Mouse (Mus musculus): ENCODE data around the gene Mpp5. TPM values are rescaled to one million over a fixed set of nuclear protein-coding genes. Genes with fewer than 3 reads are reported as not detected.

Gene Mpp5
- 10 to 100 TPM; 15.4 to 22.9 TPM for total RNA-seq (2021)
- long read RNA-seq, experiment 1, full-length matches to known transcripts = 5 of 22 reads
- long read RNA-seq, experiment 1, partial matches to known transcripts = 5 of 22 reads
- long read RNA-seq, experiment 1, other reads (novel, unspliced or antisense) = 12 of 22 reads
- long read RNA-seq, experiment 2, full-length matches to known transcripts = 3 of 14 reads
- long read RNA-seq, experiment 2, partial matches to known transcripts = 4 of 14 reads
- long read RNA-seq, experiment 2, other reads (novel, unspliced or antisense) = 7 of 14 reads

DNA sequence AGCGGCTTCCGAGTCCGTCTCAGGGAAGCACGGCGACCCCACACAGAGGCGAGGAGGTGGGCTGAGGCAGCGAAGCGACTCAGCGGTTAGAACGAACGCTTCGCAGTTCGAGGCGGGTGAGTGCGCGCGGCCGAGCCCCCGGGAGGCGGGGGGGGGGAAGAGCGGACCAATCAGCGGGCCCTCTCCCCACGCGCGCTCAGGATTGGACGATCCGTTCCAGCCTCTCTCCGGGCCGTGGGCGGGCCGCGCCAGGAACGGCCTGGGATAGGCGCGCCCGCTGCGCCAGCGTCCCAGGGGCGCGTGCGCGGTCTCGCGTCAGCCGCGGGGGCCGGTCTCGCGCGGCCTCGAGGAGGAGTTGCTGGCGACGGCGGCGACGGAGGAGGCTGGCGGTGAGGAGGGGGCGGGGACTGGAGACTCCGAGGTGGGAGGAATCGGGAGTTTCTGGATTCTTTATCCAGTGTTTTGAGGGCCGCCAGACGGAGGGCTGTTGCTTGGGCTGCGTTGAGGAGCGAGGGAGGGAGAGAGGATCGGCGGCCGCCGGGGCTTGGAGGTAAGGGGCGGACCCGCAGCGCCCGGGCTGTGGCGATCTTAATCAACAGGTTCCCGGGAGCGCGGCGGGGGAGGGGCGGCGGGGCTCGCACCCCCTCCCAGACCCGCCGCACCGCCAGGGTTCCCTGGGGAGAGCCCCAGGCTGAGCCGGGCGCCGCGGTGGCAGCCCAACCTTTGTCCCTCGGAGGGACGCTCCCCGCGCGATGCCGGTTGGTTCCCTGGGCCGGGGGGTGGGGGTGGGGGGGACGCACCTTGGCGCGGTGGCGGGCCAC lies at the start of gene Mpp5:
TSS of gene Mpp5 (plus strand) at position 351 of the 821 bp plus-strand sequence.
- DNase-seq = peak; percentile 99

GRCm38 (mm10) chr12:78717783-78718182 lies 30.9 kb upstream of the Mpp5 start:
- TF ChIP-seq CTCF (IDR thresholded peaks at IDR 0.05) = no peak
- Histone ChIP-seq H3K4me3 (no peak overlapping the region), H3K27ac (no peak overlapping the region)
- intact Hi-C loops (cut with DNase I) = no loop called here
- no peak for DNase-seq

More for the DNA sequence above, at the start of gene Mpp5:
- Histone ChIP-seq H3K4me3 (peak within 1 kb of the TSS; percentile 90), H3K27ac (peak within 1 kb of the TSS; percentile 98)
- no peak for TF ChIP-seq CTCF (IDR thresholded peaks at IDR 0.05)
- intact Hi-C loops (cut with DNase I) = loop anchor here (2.0 to 5.0 kb wide), 2 partner anchors 42 to 114 kb away; partner anchors contain the start of genes Atp6v1d and Eif2s1

DNA sequence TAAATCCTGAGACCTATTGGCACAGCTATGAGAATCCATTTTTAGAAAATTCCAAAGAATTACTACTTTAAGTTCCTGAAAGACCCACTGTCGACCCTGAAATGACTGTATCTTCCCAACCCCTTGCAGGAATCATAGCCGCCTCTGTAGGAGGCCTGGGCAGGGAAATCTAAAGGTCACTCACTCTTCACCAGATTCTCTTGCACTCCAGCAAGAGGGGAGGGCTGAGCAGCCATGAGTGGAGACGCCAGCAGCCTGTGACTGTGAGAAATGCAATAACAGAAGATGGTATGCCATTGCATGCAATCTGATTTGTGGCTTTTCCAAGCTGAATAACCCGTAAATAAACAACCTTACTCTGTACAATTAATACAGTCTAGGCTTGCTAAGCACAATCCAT lies 21.0 kb upstream of the Mpp5 start:
- intact Hi-C loops (cut with DNase I) = no loop called here
- DNase-seq = no peak
- no peak for TF ChIP-seq CTCF (IDR thresholded peaks at IDR 0.05)
- H3K4me3 ChIP-seq = no peak overlapping the region
- H3K27ac ChIP-seq = no peak overlapping the region

DNA sequence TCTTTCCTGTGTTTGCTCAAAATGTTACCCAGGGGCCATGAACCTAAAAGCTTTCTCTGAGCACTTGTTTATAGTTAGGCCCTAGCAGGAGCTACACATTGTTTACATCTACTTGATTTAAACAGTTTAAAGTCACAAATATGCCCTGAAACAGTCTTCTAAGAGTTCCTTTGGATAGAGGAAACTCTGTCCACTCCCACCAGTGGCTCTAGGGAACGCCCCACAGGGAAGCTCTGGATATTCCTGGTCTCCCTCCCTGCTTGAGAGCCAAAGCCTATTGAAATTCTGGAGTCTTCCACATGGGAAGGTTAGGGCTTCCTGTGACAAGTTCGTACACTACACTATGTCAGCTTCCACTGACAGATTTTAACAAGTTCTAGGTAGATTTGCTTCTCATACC lies 9.1 kb upstream of the Mpp5 start:
- no peak overlapping the region for H3K27ac ChIP-seq
- no peak overlapping the region for H3K4me3 ChIP-seq
- no peak for TF ChIP-seq CTCF (IDR thresholded peaks at IDR 0.05)
- intact Hi-C loops (cut with DNase I) = no loop called here
- no peak for DNase-seq

DNA sequence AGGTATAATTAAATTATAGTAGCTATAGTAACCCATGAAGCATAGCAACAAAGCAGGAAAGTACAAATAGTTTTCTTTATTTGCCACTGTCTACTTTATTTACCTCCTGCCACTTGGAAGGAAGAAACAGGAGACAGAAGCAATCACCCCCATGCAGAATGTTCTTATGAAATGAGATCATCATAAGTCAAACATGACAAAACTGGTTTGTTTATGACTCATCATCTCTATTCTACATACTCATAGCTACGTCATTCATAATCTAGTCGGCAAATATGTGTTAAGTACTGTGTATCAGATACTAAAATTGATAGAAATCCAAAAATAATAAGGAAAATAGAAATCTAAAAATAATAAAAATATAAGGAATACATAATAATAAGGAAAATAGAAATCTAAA lies 8.4 kb upstream of the Mpp5 start:
- no peak for TF ChIP-seq CTCF (IDR thresholded peaks at IDR 0.05)
- DNase-seq = no peak
- Histone ChIP-seq H3K27ac (no peak overlapping the region), H3K4me3 (no peak overlapping the region)
- intact Hi-C loops (cut with DNase I) = no loop called here

DNA sequence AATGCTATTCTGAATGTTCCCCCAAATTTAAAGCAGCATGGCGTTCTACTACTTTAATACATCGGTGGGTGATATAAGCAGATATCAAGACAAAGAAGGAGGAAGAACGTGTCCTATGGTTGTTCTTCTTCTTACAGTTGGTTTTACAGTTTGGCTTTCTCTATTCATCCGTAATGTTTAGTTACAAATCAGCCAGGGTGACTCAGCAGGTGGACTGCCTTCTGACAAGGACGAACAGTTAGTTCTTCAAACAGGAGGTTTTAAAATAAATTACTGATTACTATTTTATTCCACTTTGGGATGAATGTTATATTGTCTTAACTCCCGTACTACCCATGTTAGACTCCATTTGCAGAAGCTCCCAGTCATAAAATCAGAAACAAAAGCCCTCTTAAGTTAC lies 2.5 kb upstream of the Mpp5 start:
- H3K4me3 ChIP-seq = no peak overlapping the region
- intact Hi-C loops (cut with DNase I) = loop anchor here (5.0 kb wide), 1 partner anchor 116 kb away; the partner anchor contains the start of genes Atp6v1d and Eif2s1
- H3K27ac ChIP-seq = no peak overlapping the region
- TF ChIP-seq CTCF (IDR thresholded peaks at IDR 0.05) = no peak
- no peak for DNase-seq

- intact Hi-C loops (cut with DNase I) = loop anchor here (5.0 kb wide), 1 partner anchor 115 kb away; the partner anchor contains the start of genes Atp6v1d and Eif2s1
- H3K27ac ChIP-seq = no peak overlapping the region
- no peak for TF ChIP-seq CTCF (IDR thresholded peaks at IDR 0.05)
- H3K4me3 ChIP-seq = no peak overlapping the region
- no peak for DNase-seq
These were observed 1.3 kb upstream of the Mpp5 start for GRCm38 (mm10) chr12:78747406-78747805.

- no peak for TF ChIP-seq CTCF (IDR thresholded peaks at IDR 0.05)
- peak; percentile 29 for DNase-seq
- peak overlapping the region; percentile 90 for H3K4me3 ChIP-seq
- intact Hi-C loops (cut with DNase I) = loop anchor here (2.0 to 5.0 kb wide), 2 partner anchors 43 to 114 kb away; partner anchors contain the start of genes Atp6v1d and Eif2s1
- H3K27ac ChIP-seq = peak overlapping the region; percentile 95
These were observed 594 bp upstream of the Mpp5 start for GRCm38 (mm10) chr12:78748113-78748512.

- DNase-seq = peak; percentile 83
- TF ChIP-seq CTCF (IDR thresholded peaks at IDR 0.05) = no peak
- intact Hi-C loops (cut with DNase I) = loop anchor here (2.0 to 5.0 kb wide), 2 partner anchors 41 to 113 kb away; partner anchors contain the start of genes Atp6v1d and Eif2s1
- Histone ChIP-seq H3K27ac (peak overlapping the region; percentile 98), H3K4me3 (peak overlapping the region; percentile 90)
These were observed 683 bp downstream of the Mpp5 start for GRCm38 (mm10) chr12:78749378-78749801.

- TF ChIP-seq CTCF (IDR thresholded peaks at IDR 0.05) = no peak
- peak overlapping the region; percentile 57; the same call in 1 of the 2 replicates for H3K27ac ChIP-seq
- no peak overlapping the region for H3K4me3 ChIP-seq
- DNase-seq = peak; percentile 54
- intact Hi-C loops (cut with DNase I) = no loop called here
These were observed 13.3 kb downstream of the Mpp5 start for GRCm38 (mm10) chr12:78761979-78762378.

GRCm38 (mm10) chr12:78769031-78769713 lies 20.5 kb downstream of the Mpp5 start:
- Histone ChIP-seq H3K4me3 (no peak overlapping the region), H3K27ac (peak overlapping the region; percentile 24; the same call in 1 of the 2 replicates)
- intact Hi-C loops (cut with DNase I) = no loop called here
- TF ChIP-seq CTCF (IDR thresholded peaks at IDR 0.05) = no peak
- DNase-seq = no peak

GRCm38 (mm10) chr12:78773211-78773610 lies 24.5 kb downstream of the Mpp5 start:
- no peak for DNase-seq
- Histone ChIP-seq H3K4me3 (no peak overlapping the region), H3K27ac (peak overlapping the region; percentile 67; the same call in 1 of the 2 replicates)
- intact Hi-C loops (cut with DNase I) = no loop called here
- no peak for TF ChIP-seq CTCF (IDR thresholded peaks at IDR 0.05)
